Mouse (Mus musculus): Measurements from ENCODE around the gene Etv5.

DNA sequence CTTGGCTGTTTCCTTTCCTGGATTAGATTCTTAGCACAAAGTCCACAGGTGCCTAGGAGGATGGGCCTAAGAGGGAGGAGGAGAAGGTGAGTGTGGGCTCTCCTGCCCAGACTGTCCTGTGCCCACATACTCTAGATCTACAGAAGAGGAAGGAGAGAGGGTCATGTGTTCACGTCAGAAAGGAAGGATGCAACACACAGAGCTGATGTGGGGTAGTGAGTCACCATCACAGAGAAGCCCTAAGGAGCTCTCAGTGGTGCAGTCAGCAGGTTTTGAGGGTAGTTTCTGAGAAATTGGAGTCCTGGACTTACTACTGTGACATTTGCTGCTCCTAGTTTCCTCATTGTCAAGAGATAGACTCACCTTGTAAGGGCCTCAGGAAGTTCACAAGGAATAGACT lies 21.4 kb upstream of the Etv5 start:
- no peak for TF ChIP-seq EP300 (IDR thresholded peaks at IDR 0.05; ENCODE audit: low read depth)
- no peak for TF ChIP-seq CTCF (IDR thresholded peaks at IDR 0.05; ENCODE audit: low read depth)
